Mouse (Mus musculus): ENCODE measurements around the gene Zdhhc12. TPM values are rescaled to one million over a fixed set of nuclear protein-coding genes. Genes with fewer than 3 reads are reported as not detected.
A peak's percentile ranks its signal among the peaks of the same experiment; 100 is the strongest.

The Zdhhc12 gene
- total and polyA plus RNA-seq, 3 experiments, result 2.8 to 15.8 (median 3.6) TPM

DNA sequence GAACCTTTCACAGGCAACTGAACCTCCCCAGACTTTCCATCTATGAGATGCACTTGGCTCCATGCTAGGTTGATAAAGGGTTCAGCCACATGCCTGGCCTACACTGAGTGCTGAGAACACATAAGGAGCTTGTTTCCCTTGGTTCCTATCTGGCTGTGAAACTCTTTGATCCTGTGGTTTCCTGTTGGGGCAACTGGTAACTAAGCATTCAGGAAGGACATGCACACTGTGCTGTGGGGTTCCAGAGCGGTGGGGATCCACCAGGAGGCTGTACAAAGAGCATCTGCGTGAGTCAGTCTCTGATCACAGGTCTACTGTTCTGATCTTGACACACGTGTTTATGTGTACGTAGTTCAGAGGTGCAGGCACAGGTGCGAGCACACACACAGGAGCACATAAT lies 19.1 kb upstream of the Zdhhc12 start:
- no peaks in the 10 kb centered on the region for H3K27me3 ChIP-seq (ENCODE audit: control insufficient read depth, insufficient read depth, low read length)
- H3K4me3 ChIP-seq, result no peak overlapping the region
- no peak for TF ChIP-seq EP300 (IDR thresholded peaks at IDR 0.05; ENCODE audit: insufficient read depth, low read depth, low read length)
- no peak for TF ChIP-seq POLR2A (IDR thresholded peaks at IDR 0.05; ENCODE audit: insufficient read depth, low read depth, low read length)
- no peak overlapping the region for H3K27ac ChIP-seq
- H3K36me3 ChIP-seq (ENCODE audit: control insufficient read depth, insufficient read depth, low read length), result no peaks in the 10 kb centered on the region
- H3K79me2 ChIP-seq (replicated peaks; ENCODE audit: control insufficient read depth, insufficient read depth, low read length), result no peaks in the 10 kb centered on the region
- H3K9ac ChIP-seq (ENCODE audit: low read depth, low read length), result no peak overlapping the region
- intact Hi-C loops (cut with DNase I), result no loop called here
- 85% methylated on average over 5 of the region's 5 CpGs for WGBS
- no peaks in the 10 kb centered on the region for H3K4me1 ChIP-seq (ENCODE audit: control insufficient read depth, insufficient read depth, low read length)
- no peak for DNase-seq

DNA sequence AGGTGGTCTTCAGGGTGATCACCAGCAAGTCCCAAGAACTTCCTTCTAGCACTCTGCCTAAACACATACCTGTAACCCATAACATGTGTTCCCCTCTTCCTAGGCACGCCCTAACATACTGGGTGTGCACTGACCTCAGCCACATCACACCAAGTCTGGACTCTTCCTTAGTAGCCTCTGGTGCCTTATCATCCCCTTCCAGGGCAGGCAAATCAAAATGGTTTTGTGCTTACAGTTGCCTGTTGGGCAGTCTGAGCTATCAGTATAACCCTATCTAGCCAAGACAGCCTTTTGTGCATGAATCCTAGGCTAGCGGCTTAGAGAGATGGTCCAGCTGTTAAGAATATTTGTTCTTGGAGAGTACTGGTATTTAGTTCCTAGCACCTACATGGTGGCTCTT lies 18.1 kb upstream of the Zdhhc12 start:
- no peak for TF ChIP-seq CTCF (IDR thresholded peaks at IDR 0.05)
- no peak for TF ChIP-seq POLR2A (IDR thresholded peaks at IDR 0.05; ENCODE audit: insufficient read depth, low read depth, low read length)
- TF ChIP-seq EP300 (IDR thresholded peaks at IDR 0.05; ENCODE audit: insufficient read depth, low read depth, low read length), result no peak
- Histone ChIP-seq H3K4me1 (ENCODE audit: control insufficient read depth, insufficient read depth, low read length) (no peaks in the 10 kb centered on the region), H3K9ac (ENCODE audit: low read depth, low read length) (no peak overlapping the region), H3K27me3 (ENCODE audit: control insufficient read depth, insufficient read depth, low read length) (no peaks in the 10 kb centered on the region), H3K36me3 (ENCODE audit: control insufficient read depth, insufficient read depth, low read length) (no peaks in the 10 kb centered on the region), H3K4me3 (no peak overlapping the region), H3K79me2 (replicated peaks; ENCODE audit: control insufficient read depth, insufficient read depth, low read length) (no peaks in the 10 kb centered on the region), H3K27ac (no peak overlapping the region)
- intact Hi-C loops (cut with DNase I), result no loop called here
- no peak for DNase-seq
- WGBS, result 92% methylated on average over 2 of the region's 2 CpGs

DNA sequence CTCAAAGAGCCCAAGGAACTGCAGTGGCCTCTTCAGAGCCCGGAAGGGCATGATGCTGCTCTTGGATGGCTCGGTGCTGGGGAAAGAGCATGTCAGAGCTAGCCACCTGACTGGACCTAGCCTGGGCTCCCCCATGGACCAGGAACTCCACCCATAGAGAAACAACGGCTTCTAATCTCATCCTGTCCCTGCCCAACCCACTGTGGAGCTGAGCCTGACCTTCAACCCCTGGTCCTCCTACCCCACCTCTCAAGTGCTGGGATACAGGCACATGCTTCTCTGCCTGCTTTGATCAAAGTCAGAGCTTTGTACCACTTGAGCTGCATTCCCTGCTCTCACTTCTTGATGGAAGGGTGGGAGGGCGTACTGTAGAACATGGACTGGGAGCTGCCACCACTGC lies 14.8 kb upstream of the Zdhhc12 start:
- Histone ChIP-seq H3K9ac (ENCODE audit: low read depth, low read length) (no peak overlapping the region), H3K27ac (no peak overlapping the region), H3K36me3 (ENCODE audit: control insufficient read depth, insufficient read depth, low read length) (no peaks in the 10 kb centered on the region), H3K4me3 (no peak overlapping the region), H3K27me3 (ENCODE audit: control insufficient read depth, insufficient read depth, low read length) (no peaks in the 10 kb centered on the region), H3K79me2 (replicated peaks; ENCODE audit: control insufficient read depth, insufficient read depth, low read length) (no peaks in the 10 kb centered on the region), H3K4me1 (ENCODE audit: control insufficient read depth, insufficient read depth, low read length) (no peaks in the 10 kb centered on the region)
- 87% methylated on average over 4 of the region's 4 CpGs for WGBS
- TF ChIP-seq POLR2A (IDR thresholded peaks at IDR 0.05; ENCODE audit: insufficient read depth, low read depth, low read length), result no peak
- no peak for TF ChIP-seq CTCF (IDR thresholded peaks at IDR 0.05)
- no peak for TF ChIP-seq EP300 (IDR thresholded peaks at IDR 0.05; ENCODE audit: insufficient read depth, low read depth, low read length)
- no peak for DNase-seq
- intact Hi-C loops (cut with DNase I), result loop anchor here (10.0 kb wide), 1 partner anchor 47 kb away; no protein-coding TSS in a partner anchor

DNA sequence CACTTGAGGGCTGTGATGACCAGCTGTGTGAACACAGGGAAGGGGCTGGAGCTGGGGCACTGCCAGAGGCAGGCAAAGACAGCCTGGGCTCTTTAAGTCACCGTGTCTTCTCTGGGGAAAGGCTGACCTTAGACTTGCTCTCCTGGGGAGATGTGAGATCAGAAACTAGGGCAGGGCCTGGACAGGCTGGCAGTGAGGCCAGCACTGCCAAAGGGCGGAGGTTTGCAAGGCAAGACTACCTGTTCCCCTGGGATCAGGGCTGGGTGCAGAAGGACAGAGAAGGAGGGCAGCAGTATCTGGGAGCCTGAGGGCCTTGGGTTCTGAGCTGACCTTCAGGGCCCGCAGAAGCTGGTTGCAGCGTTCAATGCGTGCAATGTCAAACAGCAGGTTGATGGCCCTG lies 14.2 kb upstream of the Zdhhc12 start:
- 86% methylated on average over 5 of the region's 5 CpGs for WGBS
- no peak overlapping the region for H3K4me3 ChIP-seq
- intact Hi-C loops (cut with DNase I), result loop anchor here (10.0 kb wide), 1 partner anchor 47 kb away; no protein-coding TSS in a partner anchor
- no peak for DNase-seq
- H3K36me3 ChIP-seq (ENCODE audit: control insufficient read depth, insufficient read depth, low read length), result no peaks in the 10 kb centered on the region
- H3K9ac ChIP-seq (ENCODE audit: low read depth, low read length), result no peak overlapping the region
- TF ChIP-seq POLR2A (IDR thresholded peaks at IDR 0.05; ENCODE audit: insufficient read depth, low read depth, low read length) (no peak), EP300 (IDR thresholded peaks at IDR 0.05; ENCODE audit: insufficient read depth, low read depth, low read length) (no peak), CTCF (IDR thresholded peaks at IDR 0.05) (no peak)
- H3K79me2 ChIP-seq (replicated peaks; ENCODE audit: control insufficient read depth, insufficient read depth, low read length), result no peaks in the 10 kb centered on the region
- H3K4me1 ChIP-seq (ENCODE audit: control insufficient read depth, insufficient read depth, low read length), result no peaks in the 10 kb centered on the region
- no peaks in the 10 kb centered on the region for H3K27me3 ChIP-seq (ENCODE audit: control insufficient read depth, insufficient read depth, low read length)
- H3K27ac ChIP-seq, result no peak overlapping the region

DNA sequence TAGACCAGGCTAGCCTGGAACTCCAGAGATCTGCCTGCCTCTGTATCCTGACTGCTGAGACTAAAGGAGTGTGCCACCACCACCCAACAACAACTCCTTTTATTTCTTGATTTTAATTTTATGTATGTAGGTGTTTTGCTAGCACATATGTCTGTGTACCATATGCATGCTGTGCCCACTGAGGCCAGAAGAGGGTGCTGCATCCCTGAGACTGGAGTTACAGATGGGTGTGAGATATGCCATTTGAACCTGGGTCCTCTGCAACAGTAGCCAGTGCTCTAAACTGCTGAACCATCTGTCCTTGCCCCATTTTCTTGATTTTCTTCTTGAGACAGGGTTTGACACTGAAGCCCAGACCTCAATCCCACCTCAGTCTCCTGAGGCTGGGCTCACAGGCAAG lies 12.9 kb upstream of the Zdhhc12 start:
- H3K36me3 ChIP-seq (ENCODE audit: control insufficient read depth, insufficient read depth, low read length), result no peaks in the 10 kb centered on the region
- no peaks in the 10 kb centered on the region for H3K4me1 ChIP-seq (ENCODE audit: control insufficient read depth, insufficient read depth, low read length)
- no peaks in the 10 kb centered on the region for H3K27me3 ChIP-seq (ENCODE audit: control insufficient read depth, insufficient read depth, low read length)
- no peak overlapping the region for H3K4me3 ChIP-seq
- no peak overlapping the region for H3K9ac ChIP-seq (ENCODE audit: low read depth, low read length)
- DNase-seq, result peak in 1 of 2 experiments; percentile 63
- no peak overlapping the region for H3K27ac ChIP-seq
- no peaks in the 10 kb centered on the region for H3K79me2 ChIP-seq (replicated peaks; ENCODE audit: control insufficient read depth, insufficient read depth, low read length)
- intact Hi-C loops (cut with DNase I), result loop anchor here (10.0 kb wide), 1 partner anchor 48 kb away; no protein-coding TSS in a partner anchor
- TF ChIP-seq POLR2A (IDR thresholded peaks at IDR 0.05; ENCODE audit: insufficient read depth, low read depth, low read length) (no peak), CTCF (IDR thresholded peaks at IDR 0.05) (peak; percentile 78), EP300 (IDR thresholded peaks at IDR 0.05; ENCODE audit: insufficient read depth, low read depth, low read length) (0 out of 2 replicates have a peak, but pooled peaks have one; percentile 18)

DNA sequence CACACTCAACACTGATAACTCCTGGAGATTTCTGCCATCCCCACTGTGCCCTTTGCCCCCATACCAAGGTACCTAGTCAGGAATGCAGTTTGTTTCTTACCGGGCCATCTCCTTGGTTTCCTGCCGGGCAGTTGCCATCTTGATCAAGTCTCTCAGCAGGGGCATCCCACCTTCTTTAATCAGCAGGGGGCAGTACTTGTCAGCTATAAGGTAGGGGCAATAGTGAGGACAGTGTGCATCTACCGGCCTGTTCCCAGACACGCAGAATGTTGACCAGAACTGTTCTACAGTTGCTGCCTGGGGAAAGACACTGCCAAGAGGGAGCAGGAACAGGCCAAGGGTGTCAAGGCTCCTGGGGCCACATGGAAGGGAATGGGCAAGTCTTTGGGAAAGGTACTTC lies 6.8 kb upstream of the Zdhhc12 start:
- WGBS, result 65% methylated on average over 4 of the region's 4 CpGs
- Histone ChIP-seq H3K27me3 (ENCODE audit: control insufficient read depth, insufficient read depth, low read length) (no peaks in the 10 kb centered on the region), H3K4me3 (no peak overlapping the region), H3K4me1 (ENCODE audit: control insufficient read depth, insufficient read depth, low read length) (no peaks in the 10 kb centered on the region), H3K9ac (ENCODE audit: low read depth, low read length) (no peak overlapping the region), H3K27ac (no peak overlapping the region), H3K36me3 (ENCODE audit: control insufficient read depth, insufficient read depth, low read length) (no peaks in the 10 kb centered on the region), H3K79me2 (replicated peaks; ENCODE audit: control insufficient read depth, insufficient read depth, low read length) (no peaks in the 10 kb centered on the region)
- TF ChIP-seq EP300 (IDR thresholded peaks at IDR 0.05; ENCODE audit: insufficient read depth, low read depth, low read length) (no peak), POLR2A (IDR thresholded peaks at IDR 0.05; ENCODE audit: insufficient read depth, low read depth, low read length) (no peak), CTCF (IDR thresholded peaks at IDR 0.05) (peak; percentile 20)
- intact Hi-C loops (cut with DNase I), result loop anchor here (10.0 kb wide), 1 partner anchor 55 kb away; no protein-coding TSS in a partner anchor
- DNase-seq, result no peak
